In genomic region chr11:52314102-52314793, GRCm38 (mm10) we compare ENCODE assay signal across 7 mouse cellular contexts. TPM values are rescaled to one million over a fixed set of nuclear protein-coding genes. Genes with fewer than 3 reads are reported as not detected.
DNase-seq lines count a peak whose midpoint lies in the region; ATAC-seq and TF ChIP-seq lines count a peak whose summit lies in the region.

No protein-coding gene starts in this region.

- H3K4me3 ChIP-seq in lung, embryonic 14.5 days (ENCODE audit: low read depth, low read length) = no peak overlapping the region
- no peak overlapping the region for H3K4me3 ChIP-seq in embryonic facial prominence, embryonic 12.5 days
- H3K4me3 ChIP-seq in liver, embryonic 15.5 days (replicated peaks) = no peak overlapping the region
- H3K4me3 ChIP-seq in stomach, embryonic 16.5 days (replicated peaks; ENCODE audit: low read length) = no peak overlapping the region

- ATAC-seq in lung, embryonic 14.5 days (ENCODE audit: insufficient read depth) = no peak
- ATAC-seq in embryonic facial prominence, embryonic 12.5 days (ENCODE audit: insufficient number of reproducible peaks, insufficient read depth, low FRiP score, low TSS enrichment) = no peak
- no peak for ATAC-seq in liver, embryonic 15.5 days (ENCODE audit: insufficient read depth)
- no peak for ATAC-seq in stomach, embryonic 16.5 days (ENCODE audit: insufficient read depth, low FRiP score)

- peak; percentile 59 for TF ChIP-seq CTCF in lung, embryonic 14.5 days (IDR thresholded peaks at IDR 0.05; ENCODE audit: low read depth)

- no peak overlapping the region for H3K27ac ChIP-seq in lung, embryonic 14.5 days (ENCODE audit: low read depth)
- H3K27ac ChIP-seq in embryonic facial prominence, embryonic 12.5 days = no peak overlapping the region
- H3K27ac ChIP-seq in liver, embryonic 15.5 days (replicated peaks) = no peak overlapping the region
- no peak overlapping the region for H3K27ac ChIP-seq in stomach, embryonic 16.5 days (ENCODE audit: low read length)

- peak overlapping the region; percentile 44 for H3K4me2 ChIP-seq in lung, embryonic 14.5 days
- peak overlapping the region; percentile 30 for H3K4me2 ChIP-seq in embryonic facial prominence, embryonic 12.5 days (replicated peaks)
- H3K4me2 ChIP-seq in liver, embryonic 15.5 days = peak overlapping the region; percentile 27
- 0 out of 2 replicates have a peak overlapping the region, but pooled peaks have one; percentile 16 for H3K4me2 ChIP-seq in stomach, embryonic 16.5 days (ENCODE audit: low read depth, low read length)

- DNase-seq in lung, embryonic 14.5 days = peak; percentile 56
- no peak for DNase-seq in lung, postnatal 14 days
- no peak for DNase-seq in left cerebral cortex, adult 11 months (ENCODE audit: low spot score)
- DNase-seq in layer of hippocampus, postnatal 36 days = no peak

- peaks cover 6% of the 10 kb centered on the region; the same call in 1 of the 2 replicates for H3K4me1 ChIP-seq in lung, embryonic 14.5 days (ENCODE audit: insufficient read depth)
- peaks cover 13% of the 10 kb centered on the region for H3K4me1 ChIP-seq in embryonic facial prominence, embryonic 12.5 days
- H3K4me1 ChIP-seq in liver, embryonic 15.5 days (replicated peaks) = no peaks in the 10 kb centered on the region
- 0 out of 2 replicates have a peak, but pooled peaks cover 2% of the 10 kb centered on the region for H3K4me1 ChIP-seq in stomach, embryonic 16.5 days (ENCODE audit: control insufficient read depth, insufficient read depth, low read length)

- no peaks in the 10 kb centered on the region for H3K36me3 ChIP-seq in lung, embryonic 14.5 days (ENCODE audit: insufficient read depth)
- no peaks in the 10 kb centered on the region for H3K36me3 ChIP-seq in embryonic facial prominence, embryonic 12.5 days
- no peaks in the 10 kb centered on the region for H3K36me3 ChIP-seq in liver, embryonic 15.5 days (replicated peaks)
- H3K36me3 ChIP-seq in stomach, embryonic 16.5 days (ENCODE audit: control insufficient read depth, insufficient read depth, low read length) = no peaks in the 10 kb centered on the region

- WGBS in lung, embryonic 14.5 days = 9% methylated on average over 26 of the region's 26 CpGs
- WGBS in embryonic facial prominence, embryonic 12.5 days = 14% methylated on average over 26 of the region's 26 CpGs
- WGBS in liver, embryonic 15.5 days (ENCODE audit: insufficient replicate concordance) = 12% methylated on average over 26 of the region's 26 CpGs
- 14% methylated on average over 26 of the region's 26 CpGs for WGBS in stomach, embryonic 16.5 days

- H3K9me3 ChIP-seq in lung, embryonic 14.5 days (ENCODE audit: low read depth, low read length) = no peaks in the 10 kb centered on the region
- H3K9me3 ChIP-seq in embryonic facial prominence, embryonic 12.5 days = no peaks in the 10 kb centered on the region
- H3K9me3 ChIP-seq in liver, embryonic 15.5 days (replicated peaks) = no peaks in the 10 kb centered on the region
- H3K9me3 ChIP-seq in stomach, embryonic 16.5 days (replicated peaks; ENCODE audit: control insufficient read depth, low read length) = no peaks in the 10 kb centered on the region

- H3K9ac ChIP-seq in lung, embryonic 14.5 days = no peak overlapping the region
- H3K9ac ChIP-seq in embryonic facial prominence, embryonic 12.5 days = no peak overlapping the region
- no peak overlapping the region for H3K9ac ChIP-seq in liver, embryonic 15.5 days
- H3K9ac ChIP-seq in stomach, embryonic 16.5 days (ENCODE audit: low read length) = no peak overlapping the region

- no peaks in the 10 kb centered on the region for H3K27me3 ChIP-seq in lung, embryonic 14.5 days (ENCODE audit: insufficient read depth, low read length)
- peaks cover 11% of the 10 kb centered on the region; the same call in 1 of the 2 replicates for H3K27me3 ChIP-seq in embryonic facial prominence, embryonic 12.5 days
- peaks cover 29% of the 10 kb centered on the region for H3K27me3 ChIP-seq in liver, embryonic 15.5 days
- no peaks in the 10 kb centered on the region for H3K27me3 ChIP-seq in stomach, embryonic 16.5 days (ENCODE audit: control insufficient read depth, insufficient read depth, low read length)

RNA-seq across cellular contexts. Expression of gene Tcf7, which starts 31.4 kb away (rescaled TPM):
- 64.2 and 68.8 TPM in 2 replicates for polyA plus RNA-seq in lung, embryonic 14.5 days (2014; fragmentation: Nextera tagmentation; extraction: Ambion mirVana)
- polyA plus RNA-seq in embryonic facial prominence, embryonic 12.5 days (2016; fragmentation: Nextera tagmentation; extraction: Ambion mirVana) = 6.9 and 8.8 TPM in 2 replicates
- polyA plus RNA-seq in liver, embryonic 15.5 days (2015; fragmentation: Nextera tagmentation; extraction: Ambion mirVana) = 1.4 and 1.9 TPM in 2 replicates
- polyA plus RNA-seq in stomach, embryonic 16.5 days (2015; fragmentation: Nextera tagmentation; extraction: Ambion mirVana) = 2.8 TPM in 2 replicates
- total RNA-seq in layer of hippocampus, postnatal 36 days (2021) = 1 to 10 TPM; 2.6 to 2.9 TPM

RNA-seq across cellular contexts. Expression of gene Vdac1, which starts 46.4 kb away (rescaled TPM):
- polyA plus RNA-seq in lung, embryonic 14.5 days (2014; fragmentation: Nextera tagmentation; extraction: Ambion mirVana) = 219 TPM in 2 replicates
- polyA plus RNA-seq in embryonic facial prominence, embryonic 12.5 days (2016; fragmentation: Nextera tagmentation; extraction: Ambion mirVana) = 218 and 222 TPM in 2 replicates
- polyA plus RNA-seq in liver, embryonic 15.5 days (2015; fragmentation: Nextera tagmentation; extraction: Ambion mirVana) = 119 TPM in 2 replicates
- 280 and 325 TPM in 2 replicates for polyA plus RNA-seq in stomach, embryonic 16.5 days (2015; fragmentation: Nextera tagmentation; extraction: Ambion mirVana)
- total RNA-seq in layer of hippocampus, postnatal 36 days (2021) = 100 to 1,000 TPM; 514 to 555 TPM
